25 mouse cellular contexts compared by ENCODE assay signal in genomic region chr1:171237438-171237837, GRCm38 (mm10). TPM values are rescaled to one million over a fixed set of nuclear protein-coding genes. Genes with fewer than 3 reads are reported as not detected.
A peak's percentile ranks its signal among the peaks of the same experiment; 100 is the strongest.
DNase-seq lines count a peak whose midpoint lies in the region; ATAC-seq and TF ChIP-seq lines count a peak whose summit lies in the region.
"Had no signal": no experiment of that assay in that cellular context is flagged by ENCODE, and none has a peak within 500 bp of the region (broad histone marks: within the 10 kb centered on the region; RNA-seq: fewer than 3 reads in every experiment).

No protein-coding gene starts in this region.

- H3K27ac ChIP-seq in gastrocnemius, adult 2 months, result peak overlapping the region; percentile 89
- no peak overlapping the region for H3K27ac ChIP-seq in kidney, embryonic 16.5 days (ENCODE audit: low read length)
- H3K27ac ChIP-seq in liver, embryonic 15.5 days (replicated peaks), result peak overlapping the region; percentile 24
- H3K27ac ChIP-seq: forebrain, embryonic 10.5 days; forebrain, embryonic 13.5 days; heart, embryonic 15.5 days; hindbrain, embryonic 10.5 days; hindbrain, embryonic 13.5 days had no signal

- H3K27me3 ChIP-seq in kidney, embryonic 16.5 days (ENCODE audit: insufficient read depth, low read length), result no peaks in the 10 kb centered on the region
- H3K27me3 ChIP-seq in liver, embryonic 15.5 days, result no peaks in the 10 kb centered on the region
- H3K27me3 ChIP-seq: forebrain, embryonic 13.5 days; heart, embryonic 12.5 days; heart, embryonic 15.5 days; hindbrain, embryonic 13.5 days had no signal

- intact Hi-C loops in gastrocnemius, adult 2 months (cut with DNase I), result no loop called here

- peak; percentile 8 for DNase-seq in gastrocnemius, adult 2 months
- DNase-seq in gastrocnemius, postnatal 25 days, result no peak
- peak; percentile 44 for DNase-seq in kidney, postnatal 14 days
- no peak for DNase-seq in liver
- no peak for DNase-seq in embryo, embryonic 10 days (ENCODE audit: low spot score)
- DNase-seq: adrenal gland, adult 8-10 months; adrenal gland, postnatal 25 days; cerebellum, adult 11-12 months; cerebellum, adult 8-10 months; cerebellum, postnatal 10 days; cerebellum, postnatal 36 days; gastrocnemius, postnatal 14 days; heart, adult 18-20 months; heart, postnatal 10 days; heart, postnatal 36 days had no signal

- WGBS in kidney, embryonic 16.5 days, result 80% methylated on average over 6 of the region's 6 CpGs
- 72% methylated on average over 6 of the region's 6 CpGs for WGBS in liver, embryonic 15.5 days (ENCODE audit: insufficient replicate concordance)

- peaks cover 73% of the 10 kb centered on the region for H3K36me3 ChIP-seq in kidney, embryonic 16.5 days (ENCODE audit: insufficient read depth, low read length)
- peaks cover 83% of the 10 kb centered on the region for H3K36me3 ChIP-seq in liver, embryonic 15.5 days (replicated peaks)

- H3K4me3 ChIP-seq in gastrocnemius, adult 2 months, result no peak overlapping the region
- H3K4me3 ChIP-seq in kidney, embryonic 16.5 days (ENCODE audit: low read length), result no peak overlapping the region
- no peak overlapping the region for H3K4me3 ChIP-seq in liver, embryonic 15.5 days (replicated peaks)
- H3K4me3 ChIP-seq: forebrain, embryonic 10.5 days; forebrain, embryonic 13.5 days; heart, embryonic 12.5 days; heart, embryonic 15.5 days; hindbrain, embryonic 10.5 days; hindbrain, embryonic 13.5 days had no signal

- ATAC-seq in kidney, embryonic 16.5 days (ENCODE audit: low FRiP score, low TSS enrichment), result no peak
- no peak for ATAC-seq in liver, embryonic 15.5 days (ENCODE audit: insufficient read depth)
- ATAC-seq: activated CD4-positive, CD25-positive, alpha-beta regulatory T cell, adult 4 months; forebrain, embryonic 13.5 days; forebrain, embryonic 16.5 days had no signal

- H3K4me2 ChIP-seq in kidney, embryonic 16.5 days (replicated peaks; ENCODE audit: low read depth, low read length), result no peak overlapping the region
- H3K4me2 ChIP-seq in liver, embryonic 15.5 days, result no peak overlapping the region
- H3K4me2 ChIP-seq: forebrain, embryonic 13.5 days; heart, embryonic 12.5 days; heart, embryonic 15.5 days; hindbrain, embryonic 13.5 days had no signal

- no peaks in the 10 kb centered on the region for H3K9me3 ChIP-seq in kidney, embryonic 16.5 days (ENCODE audit: low read length)
- H3K9me3 ChIP-seq in liver, embryonic 15.5 days (replicated peaks), result no peaks in the 10 kb centered on the region
- H3K9me3 ChIP-seq: forebrain, embryonic 10.5 days; forebrain, embryonic 13.5 days; heart, embryonic 12.5 days; heart, embryonic 15.5 days; hindbrain, embryonic 10.5 days; hindbrain, embryonic 13.5 days had no signal

- no peak for TF ChIP-seq CTCF in gastrocnemius, adult 2 months (IDR thresholded peaks at IDR 0.05)

- 0 out of 2 replicates have a peak, but pooled peaks cover 3% of the 10 kb centered on the region for H3K4me1 ChIP-seq in kidney, embryonic 16.5 days (ENCODE audit: insufficient read depth, low read length)
- peaks cover 43% of the 10 kb centered on the region for H3K4me1 ChIP-seq in liver, embryonic 15.5 days (replicated peaks)
- H3K4me1 ChIP-seq: forebrain, embryonic 13.5 days; hindbrain, embryonic 10.5 days; hindbrain, embryonic 13.5 days had no signal

- H3K9ac ChIP-seq in kidney, embryonic 16.5 days (replicated peaks; ENCODE audit: low read length), result no peak overlapping the region
- H3K9ac ChIP-seq in liver, embryonic 15.5 days, result no peak overlapping the region
- H3K9ac ChIP-seq: forebrain, embryonic 13.5 days; heart, embryonic 12.5 days; heart, embryonic 15.5 days; hindbrain, embryonic 13.5 days had no signal

RNA-seq across cellular contexts. Expression of gene Fcer1g, which starts 3.3 kb away (rescaled TPM):
- 1 to 10 TPM; 2.5 to 6.1 TPM for total RNA-seq in gastrocnemius, adult 2 months (2021)
- 1 to 10 TPM; 3.2 to 3.9 TPM for total RNA-seq in gastrocnemius, postnatal 25 days (2021)
- polyA plus RNA-seq in kidney, embryonic 16.5 days (2015; fragmentation: Nextera tagmentation; extraction: Ambion mirVana), result 35.0 and 37.2 TPM in 2 replicates
- polyA plus RNA-seq in liver, embryonic 15.5 days (2015; fragmentation: Nextera tagmentation; extraction: Ambion mirVana), result 115 and 118 TPM in 2 replicates

RNA-seq across cellular contexts. Expression of gene Apoa2, which starts 12.6 kb away (rescaled TPM):
- under 1 TPM in 1 of 2 experiments, not detected in 1; 0.59 TPM for total RNA-seq in gastrocnemius, adult 2 months (2021)
- not detected for total RNA-seq in gastrocnemius, postnatal 25 days (2021)
- polyA plus RNA-seq in kidney, embryonic 16.5 days (2015; fragmentation: Nextera tagmentation; extraction: Ambion mirVana), result 22.4 and 32.2 TPM in 2 replicates
- 6,467 and 6,641 TPM in 2 replicates for polyA plus RNA-seq in liver, embryonic 15.5 days (2015; fragmentation: Nextera tagmentation; extraction: Ambion mirVana)
- total RNA-seq: gastrocnemius, postnatal 14 days had no signal
- polyA plus RNA-seq: activated CD4-positive, CD25-positive, alpha-beta regulatory T cell, adult 4 months had no signal

RNA-seq across cellular contexts. Expression of gene Adamts4, which starts 12.8 kb away (rescaled TPM):
- under 1 TPM; 0.15 to 0.73 TPM for total RNA-seq in gastrocnemius, adult 2 months (2021)
- total RNA-seq in gastrocnemius, postnatal 25 days (2021), result 1 to 10 TPM in 1 of 2 experiments, under 1 TPM in 1; 0.43 to 1.4 TPM
- polyA plus RNA-seq in kidney, embryonic 16.5 days (2015; fragmentation: Nextera tagmentation; extraction: Ambion mirVana), result 13.4 and 15.2 TPM in 2 replicates
- 0.58 and 0.60 TPM in 2 replicates for polyA plus RNA-seq in liver, embryonic 15.5 days (2015; fragmentation: Nextera tagmentation; extraction: Ambion mirVana)

RNA-seq across cellular contexts. Expression of gene Ndufs2, which starts 13.8 kb away (rescaled TPM):
- 1,000 to 10,000 TPM; 1,014 to 1,063 TPM for total RNA-seq in gastrocnemius, adult 2 months (2021)
- total RNA-seq in gastrocnemius, postnatal 25 days (2021), result 1,000 to 10,000 TPM in 1 of 2 experiments, 100 to 1,000 TPM in 1; 872 to 1,009 TPM
- 311 and 368 TPM in 2 replicates for polyA plus RNA-seq in kidney, embryonic 16.5 days (2015; fragmentation: Nextera tagmentation; extraction: Ambion mirVana)
- 137 and 144 TPM in 2 replicates for polyA plus RNA-seq in liver, embryonic 15.5 days (2015; fragmentation: Nextera tagmentation; extraction: Ambion mirVana)

RNA-seq across cellular contexts. Expression of gene Tomm40l, which starts 15.1 kb away (rescaled TPM):
- 10 to 100 TPM; 43.2 to 56.3 TPM for total RNA-seq in gastrocnemius, adult 2 months (2021)
- total RNA-seq in gastrocnemius, postnatal 25 days (2021), result 10 to 100 TPM; 52.0 to 52.5 TPM
- polyA plus RNA-seq in kidney, embryonic 16.5 days (2015; fragmentation: Nextera tagmentation; extraction: Ambion mirVana), result 40.6 and 44.1 TPM in 2 replicates
- polyA plus RNA-seq in liver, embryonic 15.5 days (2015; fragmentation: Nextera tagmentation; extraction: Ambion mirVana), result 15.8 and 16.2 TPM in 2 replicates

Comparison
In these comparisons a context has a peak if more than half of its experiments do, and no peak if none do; other contexts are left out.
1. DNase-seq: peak in gastrocnemius, adult 2 months (single experiment) and kidney, postnatal 14 days (single experiment); none in gastrocnemius, postnatal 25 days (single experiment), liver (single experiment) and embryo, embryonic 10 days (single experiment).